Mouse (Mus musculus) MEL (cell line): ENCODE results near the gene Schip1. TPM values are rescaled to one million over a fixed set of nuclear protein-coding genes. Genes with fewer than 3 reads are reported as not detected.

Source experiments
- DNase-seq: peaks from one replicate; pipeline ENCODE4 v3.0.0; 2011; ENCODE audit warnings: low read depth, low spot score
- H3K27ac ChIP-seq: 2 replicates; pipeline ENCODE4 v1.5.1; 2012; ENCODE audit warnings: low read depth, mild to moderate bottlenecking, control low read depth, low read length, moderate library complexity; ENCODE audit not compliant: control insufficient read depth
- H3K27me3 ChIP-seq, 2 experiments: fragments of 150-350 bp in 1 of 2; sonication (generic) in 1 of 2; 2 replicates each; pipeline ENCODE4 v1.6.1; 2012; ENCODE audit warnings: low read length in 2 of 2, mild to moderate bottlenecking in 2 of 2, improper control_type of control experiment in 1 of 2, moderate library complexity in 1 of 2; ENCODE audit not compliant: insufficient read depth in 2 of 2, control insufficient read depth in 1 of 2
- H3K36me3 ChIP-seq, 2 experiments: 2 replicates each; pipeline ENCODE4 v1.6.1; 2012 to 2014; ENCODE audit warnings: low read length in 2 of 2, improper control_type of control experiment in 1 of 2, inconsistent platforms in 1 of 2, mild to moderate bottlenecking in 1 of 2; ENCODE audit not compliant: insufficient read depth in 2 of 2, control insufficient read depth in 1 of 2
- H3K4me1 ChIP-seq, 2 experiments: fragments of 150-350 bp in 1 of 2; sonication (generic) in 1 of 2; 2 replicates each; pipeline ENCODE4 v1.6.1; 2012; ENCODE audit warnings: low read length in 2 of 2, improper control_type of control experiment in 1 of 2, mild to moderate bottlenecking in 1 of 2; ENCODE audit not compliant: insufficient read depth in 2 of 2, control insufficient read depth in 1 of 2
- H3K4me3 ChIP-seq, 2 experiments: fragments of 150-350 bp in 1 of 2; sonication (generic) in 1 of 2; 2 replicates each; pipeline ENCODE4 v1.5.1; 2012; ENCODE audit warnings: low read depth in 2 of 2, low read length in 2 of 2, mild to moderate bottlenecking in 2 of 2, moderate library complexity in 2 of 2, control low read depth in 1 of 2, improper control_type of control experiment in 1 of 2; ENCODE audit not compliant: control insufficient read depth in 1 of 2, insufficient read depth in 1 of 2
- H3K79me2 ChIP-seq: 2 replicates; pipeline ENCODE4 v1.6.1; 2012; ENCODE audit warnings: mild to moderate bottlenecking, low read length, moderate library complexity; ENCODE audit not compliant: control insufficient read depth, poor library complexity, insufficient read depth
- H3K9ac ChIP-seq: 2 replicates; pipeline ENCODE4 v1.6.1; 2012; ENCODE audit warnings: low read depth, mild to moderate bottlenecking, control low read depth, low read length, moderate library complexity; ENCODE audit not compliant: control insufficient read depth, poor library complexity, severe bottlenecking
- H3K9me3 ChIP-seq: fragments of 150-350 bp; sonication (generic); replicated peaks from 2 replicates; pipeline ENCODE4 v1.6.1; 2012; ENCODE audit warnings: mild to moderate bottlenecking, low read length, improper control_type of control experiment, moderate library complexity; ENCODE audit not compliant: insufficient read depth
- CHD2 ChIP-seq: IDR thresholded peaks from 2 replicates; pipeline ENCODE4 v1.6.1; 2011; ENCODE audit warnings: low read length, improper control_type of control experiment
- ETS1 ChIP-seq: IDR thresholded peaks from 2 replicates; pipeline ENCODE4 v1.6.1; 2012; ENCODE audit warnings: low read depth, mild to moderate bottlenecking, inconsistent platforms, low read length, improper control_type of control experiment, moderate library complexity
- GATA1 ChIP-seq: IDR thresholded peaks from 2 replicates; pipeline ENCODE4 v1.6.1; 2011; ENCODE audit warnings: low read depth, low read length, improper control_type of control experiment
- HCFC1 ChIP-seq: IDR thresholded peaks from 2 replicates; pipeline ENCODE4 v1.6.1; 2012; ENCODE audit warnings: low read depth, mild to moderate bottlenecking, inconsistent platforms, low read length, improper control_type of control experiment, moderate library complexity
- JUND ChIP-seq: IDR thresholded peaks from 2 replicates; pipeline ENCODE4 v1.6.1; 2011; ENCODE audit warnings: low read depth, mild to moderate bottlenecking, improper control_type of control experiment, low read length
- MEF2A ChIP-seq: IDR thresholded peaks from 2 replicates; pipeline ENCODE4 v1.6.1; 2014; ENCODE audit warnings: low read depth, mild to moderate bottlenecking, inconsistent platforms, low read length, improper control_type of control experiment; ENCODE audit not compliant: poor library complexity, insufficient replicate concordance, severe bottlenecking; ENCODE audit errors: extremely low read depth
- MXI1 ChIP-seq: IDR thresholded peaks from 2 replicates; pipeline ENCODE4 v1.6.1; 2011; ENCODE audit warnings: mild to moderate bottlenecking, low read depth, low read length, improper control_type of control experiment
- POLR2A ChIP-seq, 2 experiments: IDR thresholded peaks; 2 replicates each; pipeline ENCODE4 v1.6.1; 2011 to 2012; ENCODE audit warnings: low read length in 2 of 2, mild to moderate bottlenecking in 2 of 2, control low read depth in 1 of 2, improper control_type of control experiment in 1 of 2, low read depth in 1 of 2, moderate library complexity in 1 of 2; ENCODE audit not compliant: control insufficient read depth in 1 of 2, insufficient read depth in 1 of 2, poor library complexity in 1 of 2
- POLR2AphosphoS5 ChIP-seq: IDR thresholded peaks from 2 replicates; pipeline ENCODE4 v1.6.1; 2012; ENCODE audit warnings: low read depth, borderline replicate concordance, mild to moderate bottlenecking, inconsistent platforms, low read length, moderate library complexity, mixed read lengths
- RAD21 ChIP-seq: IDR thresholded peaks from 2 replicates; pipeline ENCODE4 v1.6.1; 2011; ENCODE audit warnings: mild to moderate bottlenecking, low read depth, low read length, improper control_type of control experiment
- SMC3 ChIP-seq: IDR thresholded peaks from 2 replicates; pipeline ENCODE4 v1.6.1; 2011; ENCODE audit warnings: low read depth, low read length, improper control_type of control experiment
- USF1 ChIP-seq: IDR thresholded peaks from 2 replicates; pipeline ENCODE4 v1.6.1; 2014; ENCODE audit warnings: low read depth, mild to moderate bottlenecking, inconsistent platforms, low read length, improper control_type of control experiment, moderate library complexity
- ZKSCAN1 ChIP-seq: IDR thresholded peaks from 2 replicates; pipeline ENCODE4 v1.6.1; 2012; ENCODE audit warnings: low read depth, mild to moderate bottlenecking, inconsistent platforms, low read length, improper control_type of control experiment, moderate library complexity
- polyA plus RNA-seq, 2 experiments: library from polyadenylated mRNA; stranded (reverse) in 1 of 2; unstranded in 1 of 2; fragments of >175 nt in 1 of 2; fragments of >200 nt in 1 of 2; gene quantifications; 2 replicates each; pipeline versions ENCODE4 v1.2.1 to v1.2.4; 2012; ENCODE audit warnings: low replicate concordance in 2 of 2, low read depth in 1 of 2; ENCODE audit not compliant: insufficient read length in 2 of 2, insufficient read depth in 1 of 2, missing spikeins in 1 of 2
- total RNA-seq: library from RNA; depleted of rRNA; stranded (reverse); fragments of 300-350 nt; gene quantifications from 2 replicates; pipeline ENCODE4 v1.2.3, GENCODE M21; 2012

Gene Schip1
- total and polyA plus RNA-seq, 3 experiments: 10.1 to 12.4 TPM; not detected in 1

- Histone ChIP-seq H3K27me3 (no peaks in the 10 kb centered on the region), H3K36me3 (no peaks in the 10 kb centered on the region)
- TF ChIP-seq POLR2A (IDR thresholded peaks at IDR 0.05; ENCODE audit: control insufficient read depth in 1 of 2, insufficient read depth in 1 of 2, low read depth in 1 of 2, low read length in 2 of 2, poor library complexity in 1 of 2) (no peak), MXI1 (no peak)
- TF ChIP-seq, all 39 proteins: peak for 0
- H3K9me3 ChIP-seq: no peaks in the 10 kb centered on the region
- no peak overlapping the region for H3K27ac ChIP-seq
- no peak overlapping the region for H3K4me3 ChIP-seq
- DNase-seq: no peak
- H3K4me1 ChIP-seq: 0 out of 4 replicates have a peak, but pooled peaks cover 0 to 2% of the 10 kb centered on the region in 2 experiments
- H3K79me2 ChIP-seq: no peaks in the 10 kb centered on the region
- H3K9ac ChIP-seq: no peak overlapping the region
These were observed 314.6 kb downstream of the Schip1 start for GRCm38 (mm10) chr3:68379242-68379641.

GRCm38 (mm10) chr3:68383672-68384071 lies 319.1 kb downstream of the Schip1 start:
- Histone ChIP-seq H3K4me3 (no peak overlapping the region), H3K9ac (no peak overlapping the region), H3K4me1 (no peaks in the 10 kb centered on the region), H3K79me2 (no peaks in the 10 kb centered on the region)
- TF ChIP-seq JUND: no peak
- TF ChIP-seq ETS1: no peak
- TF ChIP-seq RAD21: no peak
- no peak for TF ChIP-seq GATA1
- no peak for TF ChIP-seq CHD2
- no peak for TF ChIP-seq SMC3
- TF ChIP-seq USF1: no peak
- TF ChIP-seq POLR2AphosphoS5: no peak
- TF ChIP-seq, all 39 proteins: peak for 0
- Histone ChIP-seq H3K9me3 (no peaks in the 10 kb centered on the region), H3K27ac (no peak overlapping the region), H3K27me3 (no peaks in the 10 kb centered on the region), H3K36me3 (no peaks in the 10 kb centered on the region)
- DNase-seq: no peak

DNA sequence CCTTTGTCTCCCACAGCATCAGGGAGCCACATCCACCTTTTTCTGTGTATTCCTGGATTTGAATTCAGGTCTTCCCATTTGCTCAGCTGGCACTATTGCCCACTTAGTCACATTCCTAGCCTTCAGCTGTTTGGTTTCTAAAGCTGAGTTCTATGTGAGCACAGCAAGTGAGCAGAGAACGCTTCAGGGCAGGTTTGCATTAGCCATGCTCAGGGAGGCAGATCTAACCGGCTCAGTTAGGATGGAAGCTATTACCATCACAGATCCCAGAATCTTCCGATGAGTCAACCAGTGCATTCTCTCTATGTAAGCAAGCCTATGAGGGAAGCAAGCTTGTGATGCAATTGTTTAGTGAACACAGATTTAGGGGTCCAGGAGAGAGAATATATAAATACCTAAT lies 320.9 kb downstream of the Schip1 start:
- no peak for DNase-seq
- no peak for TF ChIP-seq MEF2A
- no peak for TF ChIP-seq HCFC1
- TF ChIP-seq CHD2: no peak
- no peak for TF ChIP-seq ZKSCAN1

More for the DNA sequence above, 320.9 kb downstream of the Schip1 start:
- Histone ChIP-seq H3K36me3 (no peaks in the 10 kb centered on the region), H3K27ac (no peak overlapping the region), H3K9ac (no peak overlapping the region), H3K4me3 (no peak overlapping the region), H3K9me3 (no peaks in the 10 kb centered on the region), H3K4me1 (no peaks in the 10 kb centered on the region), H3K27me3 (no peaks in the 10 kb centered on the region), H3K79me2 (no peaks in the 10 kb centered on the region)
